Mouse (Mus musculus): ENCODE data around the gene Acta1. TPM values are rescaled to one million over a fixed set of nuclear protein-coding genes. Genes with fewer than 3 reads are reported as not detected.

The Acta1 gene
- polyA plus RNA-seq, 1 experiment from 2014 or later = 7.6 TPM

- H3K27me3 ChIP-seq (replicated peaks; ENCODE audit: control insufficient read depth, insufficient read depth, low read length) = no peaks in the 10 kb centered on the region
- no peak for TF ChIP-seq CTCF (IDR thresholded peaks at IDR 0.05; ENCODE audit: low read depth)
- no peak overlapping the region for H3K4me2 ChIP-seq (replicated peaks; ENCODE audit: low read depth)
- H3K4me1 ChIP-seq (replicated peaks; ENCODE audit: control insufficient read depth, insufficient read depth, low read length) = no peaks in the 10 kb centered on the region
- ATAC-seq = no peak
- no peak overlapping the region for H3K27ac ChIP-seq (ENCODE audit: low read depth, low read length)
- H3K9ac ChIP-seq (ENCODE audit: low read depth, low read length) = no peak overlapping the region
- H3K4me3 ChIP-seq (ENCODE audit: low read depth, low read length) = no peak overlapping the region
- no peaks in the 10 kb centered on the region for H3K36me3 ChIP-seq (ENCODE audit: control insufficient read depth, insufficient read depth)
- WGBS = 88% methylated on average over 9 of the region's 9 CpGs
- no peaks in the 10 kb centered on the region for H3K9me3 ChIP-seq (ENCODE audit: control insufficient read depth)
Measured at GRCm38 (mm10) chr8:123854733-123855475, 39.6 kb downstream of the Acta1 start.

- no peak for ATAC-seq
- H3K27me3 ChIP-seq (replicated peaks; ENCODE audit: control insufficient read depth, insufficient read depth, low read length) = no peaks in the 10 kb centered on the region
- no peak overlapping the region for H3K4me2 ChIP-seq (replicated peaks; ENCODE audit: low read depth)
- no peak overlapping the region for H3K9ac ChIP-seq (ENCODE audit: low read depth, low read length)
- no peaks in the 10 kb centered on the region for H3K4me1 ChIP-seq (replicated peaks; ENCODE audit: control insufficient read depth, insufficient read depth, low read length)
- 81% methylated on average over 1 of the region's 1 CpGs for WGBS
- no peak for TF ChIP-seq CTCF (IDR thresholded peaks at IDR 0.05; ENCODE audit: low read depth)
- H3K9me3 ChIP-seq (ENCODE audit: control insufficient read depth) = no peaks in the 10 kb centered on the region
- no peak overlapping the region for H3K4me3 ChIP-seq (ENCODE audit: low read depth, low read length)
- no peak overlapping the region for H3K27ac ChIP-seq (ENCODE audit: low read depth, low read length)
- no peaks in the 10 kb centered on the region for H3K36me3 ChIP-seq (ENCODE audit: control insufficient read depth, insufficient read depth)
Measured at GRCm38 (mm10) chr8:123854252-123854651, 40.3 kb downstream of the Acta1 start.

DNA sequence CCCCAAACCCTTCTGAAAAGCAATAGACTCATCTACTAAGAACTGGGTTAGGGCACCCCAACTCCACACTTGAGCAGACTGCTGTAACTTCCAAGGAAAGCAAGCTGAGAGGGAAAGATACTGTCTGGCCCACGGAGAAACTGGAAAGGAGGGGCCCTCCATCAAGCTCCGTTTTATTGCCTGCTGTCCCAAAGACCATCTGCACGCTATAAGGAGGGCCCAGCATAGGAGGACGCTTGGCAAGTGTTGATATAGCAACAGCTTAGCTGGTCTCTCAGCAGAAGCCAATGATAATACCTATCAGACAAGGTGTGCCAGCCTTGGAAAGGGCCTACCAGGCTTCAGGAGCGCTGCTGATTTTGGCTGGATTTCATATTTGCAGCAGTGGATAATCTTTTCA lies 43.0 kb downstream of the Acta1 start:
- Histone ChIP-seq H3K4me1 (replicated peaks; ENCODE audit: control insufficient read depth, insufficient read depth, low read length) (peaks cover 7% of the 10 kb centered on the region; the same call in 1 of the 2 replicates), H3K4me2 (replicated peaks; ENCODE audit: low read depth) (no peak overlapping the region), H3K27ac (ENCODE audit: low read depth, low read length) (no peak overlapping the region), H3K4me3 (ENCODE audit: low read depth, low read length) (no peak overlapping the region), H3K9me3 (ENCODE audit: control insufficient read depth) (no peaks in the 10 kb centered on the region), H3K36me3 (ENCODE audit: control insufficient read depth, insufficient read depth) (no peaks in the 10 kb centered on the region), H3K27me3 (replicated peaks; ENCODE audit: control insufficient read depth, insufficient read depth, low read length) (no peaks in the 10 kb centered on the region), H3K9ac (ENCODE audit: low read depth, low read length) (no peak overlapping the region)
- 33% methylated on average over 5 of the region's 5 CpGs for WGBS
- TF ChIP-seq CTCF (IDR thresholded peaks at IDR 0.05; ENCODE audit: low read depth) = no peak
- ATAC-seq = no peak

DNA sequence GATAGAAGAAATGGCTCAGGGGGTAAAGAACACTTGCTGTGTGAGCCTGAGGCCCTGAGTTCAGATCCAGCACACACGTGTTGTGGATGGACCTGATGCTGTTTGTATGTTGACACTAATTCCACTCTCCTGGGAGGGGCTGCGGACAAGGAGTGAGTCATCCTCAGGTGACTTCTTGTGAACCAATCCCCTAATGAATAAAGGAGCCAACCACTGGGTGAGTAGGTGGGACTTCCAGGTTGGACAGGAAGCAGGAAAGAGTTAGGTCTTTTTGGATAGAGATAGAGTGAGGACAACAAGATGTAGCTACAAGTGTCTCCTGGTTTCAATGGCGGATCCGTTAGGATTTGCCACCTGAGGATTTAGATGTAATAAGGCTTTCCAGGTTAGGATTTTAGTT lies 45.2 kb downstream of the Acta1 start:
- WGBS = 83% methylated on average over 4 of the region's 4 CpGs
- H3K4me3 ChIP-seq (ENCODE audit: low read depth, low read length) = no peak overlapping the region
- H3K36me3 ChIP-seq (ENCODE audit: control insufficient read depth, insufficient read depth) = no peaks in the 10 kb centered on the region
- no peaks in the 10 kb centered on the region for H3K27me3 ChIP-seq (replicated peaks; ENCODE audit: control insufficient read depth, insufficient read depth, low read length)
- no peak overlapping the region for H3K27ac ChIP-seq (ENCODE audit: low read depth, low read length)
- no peaks in the 10 kb centered on the region for H3K9me3 ChIP-seq (ENCODE audit: control insufficient read depth)
- H3K4me1 ChIP-seq (replicated peaks; ENCODE audit: control insufficient read depth, insufficient read depth, low read length) = peaks cover 7% of the 10 kb centered on the region; the same call in 1 of the 2 replicates
- no peak overlapping the region for H3K9ac ChIP-seq (ENCODE audit: low read depth, low read length)
- no peak overlapping the region for H3K4me2 ChIP-seq (replicated peaks; ENCODE audit: low read depth)
- TF ChIP-seq CTCF (IDR thresholded peaks at IDR 0.05; ENCODE audit: low read depth) = no peak
- ATAC-seq = no peak

- peaks cover 7% of the 10 kb centered on the region; the same call in 1 of the 2 replicates for H3K4me1 ChIP-seq (replicated peaks; ENCODE audit: control insufficient read depth, insufficient read depth, low read length)
- no peak overlapping the region for H3K9ac ChIP-seq (ENCODE audit: low read depth, low read length)
- H3K9me3 ChIP-seq (ENCODE audit: control insufficient read depth) = no peaks in the 10 kb centered on the region
- H3K36me3 ChIP-seq (ENCODE audit: control insufficient read depth, insufficient read depth) = no peaks in the 10 kb centered on the region
- 50% methylated on average over 3 of the region's 3 CpGs for WGBS
- no peak overlapping the region for H3K27ac ChIP-seq (ENCODE audit: low read depth, low read length)
- H3K4me3 ChIP-seq (ENCODE audit: low read depth, low read length) = no peak overlapping the region
- no peak overlapping the region for H3K4me2 ChIP-seq (replicated peaks; ENCODE audit: low read depth)
- peak; percentile 48; the same call in 1 of the 2 replicates for ATAC-seq
- no peaks in the 10 kb centered on the region for H3K27me3 ChIP-seq (replicated peaks; ENCODE audit: control insufficient read depth, insufficient read depth, low read length)
- no peak for TF ChIP-seq CTCF (IDR thresholded peaks at IDR 0.05; ENCODE audit: low read depth)
Measured at GRCm38 (mm10) chr8:123847546-123847945, 47.0 kb downstream of the Acta1 start.

GRCm38 (mm10) chr8:123846509-123846908 lies 48.0 kb downstream of the Acta1 start:
- no peak overlapping the region for H3K9ac ChIP-seq (ENCODE audit: low read depth, low read length)
- no peak for TF ChIP-seq CTCF (IDR thresholded peaks at IDR 0.05; ENCODE audit: low read depth)
- WGBS = 90% methylated on average over 12 of the region's 12 CpGs
- H3K4me2 ChIP-seq (replicated peaks; ENCODE audit: low read depth) = no peak overlapping the region
- H3K9me3 ChIP-seq (ENCODE audit: control insufficient read depth) = no peaks in the 10 kb centered on the region
- no peaks in the 10 kb centered on the region for H3K36me3 ChIP-seq (ENCODE audit: control insufficient read depth, insufficient read depth)
- no peaks in the 10 kb centered on the region for H3K27me3 ChIP-seq (replicated peaks; ENCODE audit: control insufficient read depth, insufficient read depth, low read length)
- peaks cover 7% of the 10 kb centered on the region; the same call in 1 of the 2 replicates for H3K4me1 ChIP-seq (replicated peaks; ENCODE audit: control insufficient read depth, insufficient read depth, low read length)
- H3K4me3 ChIP-seq (ENCODE audit: low read depth, low read length) = no peak overlapping the region
- H3K27ac ChIP-seq (ENCODE audit: low read depth, low read length) = no peak overlapping the region
- ATAC-seq = no peak
